Mouse (Mus musculus): Measurements from ENCODE around the gene Prkcg. TPM values are rescaled to one million over a fixed set of nuclear protein-coding genes. Genes with fewer than 3 reads are reported as not detected.

The Prkcg gene
- polyA plus RNA-seq, 1 experiment from 2014 or later: 0.57 TPM

DNA sequence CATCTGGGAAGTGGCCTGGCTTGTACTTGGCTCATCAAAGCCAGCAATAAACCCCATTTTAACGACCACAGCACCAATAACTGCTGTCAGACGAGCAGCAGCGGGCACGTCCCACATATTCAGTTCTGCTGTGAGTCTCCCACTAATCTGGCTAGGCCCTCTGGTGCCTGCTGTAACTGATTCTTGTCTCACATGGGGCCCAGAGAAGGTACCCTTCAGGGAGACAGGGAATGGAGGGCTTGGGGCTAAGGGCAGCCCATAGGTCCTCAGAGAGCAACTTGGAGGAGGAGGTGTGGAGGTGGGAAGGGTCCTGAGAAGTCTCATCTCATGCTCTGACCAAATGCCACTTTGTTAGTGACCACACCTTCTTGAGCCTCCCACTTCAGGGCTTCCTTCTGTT is 19.7 kb downstream of the Prkcg start:
- WGBS: 39% methylated on average over 4 of the region's 4 CpGs
- TF ChIP-seq CTCF (IDR thresholded peaks at IDR 0.05; ENCODE audit: low read depth): no peak
- ATAC-seq: no peak
- Histone ChIP-seq H3K4me1 (replicated peaks; ENCODE audit: control insufficient read depth, insufficient read depth, low read length) (no peaks in the 10 kb centered on the region), H3K4me2 (replicated peaks; ENCODE audit: low read depth) (no peak overlapping the region), H3K27me3 (replicated peaks; ENCODE audit: control insufficient read depth, insufficient read depth, low read length) (peaks cover 28% of the 10 kb centered on the region), H3K27ac (ENCODE audit: low read depth, low read length) (no peak overlapping the region), H3K36me3 (ENCODE audit: control insufficient read depth, insufficient read depth) (no peaks in the 10 kb centered on the region), H3K4me3 (ENCODE audit: low read depth, low read length) (no peak overlapping the region), H3K9me3 (ENCODE audit: control insufficient read depth) (no peaks in the 10 kb centered on the region), H3K9ac (ENCODE audit: low read depth, low read length) (no peak overlapping the region)

DNA sequence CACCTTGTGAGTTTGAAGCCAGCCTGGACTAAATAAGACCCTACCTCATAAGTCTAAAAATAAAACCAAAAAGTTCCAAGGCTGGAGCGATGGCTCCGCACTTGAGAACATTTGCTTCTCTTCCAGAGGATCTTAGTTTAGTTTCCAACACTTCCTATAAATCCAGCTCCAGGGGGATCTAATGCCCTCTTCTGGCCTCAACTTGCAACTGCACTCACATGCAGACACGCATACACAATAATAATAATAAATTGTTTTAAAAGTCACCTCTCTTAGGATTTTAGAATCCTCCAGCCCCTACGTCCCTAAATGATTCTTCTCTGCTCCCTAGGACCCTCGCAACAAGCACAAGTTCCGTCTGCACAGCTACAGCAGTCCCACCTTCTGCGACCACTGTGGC is 21.3 kb downstream of the Prkcg start:
- no peak for ATAC-seq
- Histone ChIP-seq H3K9ac (ENCODE audit: low read depth, low read length) (no peak overlapping the region), H3K4me1 (replicated peaks; ENCODE audit: control insufficient read depth, insufficient read depth, low read length) (no peaks in the 10 kb centered on the region), H3K27me3 (replicated peaks; ENCODE audit: control insufficient read depth, insufficient read depth, low read length) (peaks cover 13% of the 10 kb centered on the region; the same call in 1 of the 2 replicates), H3K4me3 (ENCODE audit: low read depth, low read length) (no peak overlapping the region), H3K4me2 (replicated peaks; ENCODE audit: low read depth) (no peak overlapping the region), H3K27ac (ENCODE audit: low read depth, low read length) (no peak overlapping the region), H3K9me3 (ENCODE audit: control insufficient read depth) (no peaks in the 10 kb centered on the region), H3K36me3 (ENCODE audit: control insufficient read depth, insufficient read depth) (no peaks in the 10 kb centered on the region)
- no peak for TF ChIP-seq CTCF (IDR thresholded peaks at IDR 0.05; ENCODE audit: low read depth)
- 97% methylated on average over 7 of the region's 7 CpGs for WGBS

DNA sequence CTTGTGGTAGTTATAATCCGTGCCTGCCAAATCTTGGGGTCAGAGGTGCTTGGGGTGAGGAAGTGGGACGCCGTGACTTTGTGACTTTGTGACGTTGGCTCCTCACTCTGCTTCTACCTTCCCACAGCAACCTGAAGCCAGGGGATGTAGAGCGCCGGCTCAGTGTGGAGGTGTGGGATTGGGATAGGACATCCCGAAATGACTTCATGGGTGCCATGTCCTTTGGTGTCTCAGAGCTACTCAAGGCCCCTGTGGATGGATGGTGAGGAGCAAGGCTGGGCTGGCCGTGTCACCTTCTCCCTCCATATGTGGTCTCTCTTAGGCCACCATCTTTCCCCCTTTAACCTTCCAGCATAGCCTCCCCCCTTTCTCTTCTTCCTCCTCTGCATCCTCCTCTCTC is 24.6 kb downstream of the Prkcg start:
- no peak overlapping the region for H3K9ac ChIP-seq (ENCODE audit: low read depth, low read length)
- no peak overlapping the region for H3K27ac ChIP-seq (ENCODE audit: low read depth, low read length)
- H3K4me3 ChIP-seq (ENCODE audit: low read depth, low read length): no peak overlapping the region
- H3K4me2 ChIP-seq (replicated peaks; ENCODE audit: low read depth): no peak overlapping the region
- no peak for TF ChIP-seq CTCF (IDR thresholded peaks at IDR 0.05; ENCODE audit: low read depth)
- no peaks in the 10 kb centered on the region for H3K4me1 ChIP-seq (replicated peaks; ENCODE audit: control insufficient read depth, insufficient read depth, low read length)
- WGBS: 77% methylated on average over 8 of the region's 8 CpGs
- 0 out of 2 replicates have a peak, but pooled peaks cover 3% of the 10 kb centered on the region for H3K27me3 ChIP-seq (replicated peaks; ENCODE audit: control insufficient read depth, insufficient read depth, low read length)
- H3K36me3 ChIP-seq (ENCODE audit: control insufficient read depth, insufficient read depth): no peaks in the 10 kb centered on the region
- no peak for ATAC-seq
- H3K9me3 ChIP-seq (ENCODE audit: control insufficient read depth): no peaks in the 10 kb centered on the region

DNA sequence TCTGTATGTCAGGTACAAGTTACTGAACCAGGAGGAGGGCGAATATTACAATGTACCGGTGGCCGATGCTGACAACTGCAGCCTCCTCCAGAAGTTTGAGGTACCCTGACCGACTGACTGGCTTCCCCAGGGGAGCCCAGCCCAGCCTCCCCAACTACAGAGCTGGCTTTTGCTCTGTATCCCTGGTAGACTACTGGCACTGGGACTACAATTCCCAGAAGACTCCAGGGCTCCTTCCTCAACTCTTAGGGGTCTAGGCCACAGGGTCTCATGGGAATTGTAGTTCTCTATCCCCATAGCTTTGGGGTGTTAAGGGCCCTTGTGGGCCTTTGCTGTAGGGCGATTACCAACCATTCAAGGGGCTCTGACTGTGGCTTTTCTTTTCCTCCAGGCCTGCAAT is 25.1 kb downstream of the Prkcg start:
- Histone ChIP-seq H3K9me3 (ENCODE audit: control insufficient read depth) (no peaks in the 10 kb centered on the region), H3K9ac (ENCODE audit: low read depth, low read length) (no peak overlapping the region), H3K27me3 (replicated peaks; ENCODE audit: control insufficient read depth, insufficient read depth, low read length) (no peaks in the 10 kb centered on the region), H3K27ac (ENCODE audit: low read depth, low read length) (no peak overlapping the region), H3K4me1 (replicated peaks; ENCODE audit: control insufficient read depth, insufficient read depth, low read length) (no peaks in the 10 kb centered on the region), H3K36me3 (ENCODE audit: control insufficient read depth, insufficient read depth) (no peaks in the 10 kb centered on the region), H3K4me2 (replicated peaks; ENCODE audit: low read depth) (no peak overlapping the region), H3K4me3 (ENCODE audit: low read depth, low read length) (no peak overlapping the region)
- no peak for ATAC-seq
- WGBS: 67% methylated on average over 5 of the region's 5 CpGs
- TF ChIP-seq CTCF (IDR thresholded peaks at IDR 0.05; ENCODE audit: low read depth): no peak

DNA sequence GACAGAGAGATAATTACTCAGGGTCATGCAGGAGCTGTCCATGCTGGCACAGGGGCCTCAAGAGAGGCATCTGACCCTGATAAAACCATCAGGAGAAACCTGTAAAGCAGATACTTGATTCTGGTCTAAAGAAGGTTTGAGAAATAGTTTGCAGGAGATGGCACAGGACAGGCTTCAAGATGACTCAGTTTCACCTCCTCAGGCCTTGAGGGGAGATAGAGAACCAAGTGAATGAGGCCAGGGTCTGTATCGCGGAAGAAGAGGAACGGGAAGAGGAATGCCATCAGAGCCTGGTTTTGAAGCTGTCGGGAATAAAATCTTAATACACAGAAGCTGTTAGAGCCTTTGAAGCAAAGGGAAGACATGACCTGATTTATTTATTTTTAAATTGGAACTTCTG is 28.7 kb downstream of the Prkcg start:
- TF ChIP-seq CTCF (IDR thresholded peaks at IDR 0.05; ENCODE audit: low read depth): no peak
- Histone ChIP-seq H3K9me3 (ENCODE audit: control insufficient read depth) (no peaks in the 10 kb centered on the region), H3K27me3 (replicated peaks; ENCODE audit: control insufficient read depth, insufficient read depth, low read length) (no peaks in the 10 kb centered on the region), H3K9ac (ENCODE audit: low read depth, low read length) (no peak overlapping the region), H3K27ac (ENCODE audit: low read depth, low read length) (no peak overlapping the region), H3K4me3 (ENCODE audit: low read depth, low read length) (no peak overlapping the region), H3K4me1 (replicated peaks; ENCODE audit: control insufficient read depth, insufficient read depth, low read length) (no peaks in the 10 kb centered on the region), H3K4me2 (replicated peaks; ENCODE audit: low read depth) (no peak overlapping the region), H3K36me3 (ENCODE audit: control insufficient read depth, insufficient read depth) (no peaks in the 10 kb centered on the region)
- 43% methylated on average over 4 of the region's 4 CpGs for WGBS
- no peak for ATAC-seq

DNA sequence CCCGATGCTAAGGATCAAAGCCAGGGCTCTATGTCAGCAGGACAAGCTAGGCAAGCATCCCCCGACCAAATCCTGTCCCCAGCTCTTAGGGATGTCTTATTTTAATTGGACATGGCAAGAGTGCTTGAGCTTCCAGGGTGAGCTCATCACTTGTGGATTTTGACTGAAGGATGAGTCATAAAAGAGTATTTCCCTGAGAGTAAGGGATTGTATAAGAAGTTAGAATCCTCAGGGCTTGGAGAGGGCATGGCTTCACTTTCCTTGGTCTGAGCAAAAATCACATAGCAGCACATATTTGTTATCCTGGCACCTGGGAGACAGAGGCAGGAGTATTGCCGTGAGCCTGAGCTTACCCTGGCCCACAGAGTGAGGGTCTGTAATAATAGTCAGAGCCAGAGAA is 31.9 kb downstream of the Prkcg start:
- WGBS: 67% methylated on average over 3 of the region's 3 CpGs
- no peak overlapping the region for H3K4me3 ChIP-seq (ENCODE audit: low read depth, low read length)

DNA sequence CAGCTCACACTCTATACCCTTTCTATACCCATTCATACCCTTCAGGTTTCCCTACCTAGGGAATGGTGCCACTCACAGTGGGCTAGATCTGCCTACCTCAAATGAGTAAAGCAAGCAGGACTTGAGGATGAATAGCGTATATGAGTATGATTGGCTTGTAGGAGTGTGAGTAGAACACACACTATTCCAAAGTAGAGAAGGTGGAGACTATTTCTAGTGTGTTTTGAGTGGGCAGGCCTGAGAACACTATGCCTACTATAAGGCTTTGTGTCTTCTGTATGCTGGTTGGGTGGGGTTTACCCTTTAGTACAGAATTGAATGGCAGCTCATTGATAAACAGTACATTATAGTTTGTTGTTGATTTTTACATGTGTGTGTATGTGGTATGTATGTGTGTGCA is 34.8 kb downstream of the Prkcg start:
- Histone ChIP-seq H3K27me3 (replicated peaks; ENCODE audit: control insufficient read depth, insufficient read depth, low read length) (no peaks in the 10 kb centered on the region), H3K4me2 (replicated peaks; ENCODE audit: low read depth) (no peak overlapping the region), H3K4me1 (replicated peaks; ENCODE audit: control insufficient read depth, insufficient read depth, low read length) (no peaks in the 10 kb centered on the region), H3K27ac (ENCODE audit: low read depth, low read length) (no peak overlapping the region), H3K4me3 (ENCODE audit: low read depth, low read length) (no peak overlapping the region), H3K36me3 (ENCODE audit: control insufficient read depth, insufficient read depth) (no peaks in the 10 kb centered on the region), H3K9me3 (ENCODE audit: control insufficient read depth) (no peaks in the 10 kb centered on the region), H3K9ac (ENCODE audit: low read depth, low read length) (no peak overlapping the region)
- WGBS: 95% methylated on average over 1 of the region's 1 CpGs
- ATAC-seq: no peak
- TF ChIP-seq CTCF (IDR thresholded peaks at IDR 0.05; ENCODE audit: low read depth): no peak

More for the DNA sequence above, 31.9 kb downstream of the Prkcg start:
- Histone ChIP-seq H3K36me3 (ENCODE audit: control insufficient read depth, insufficient read depth) (no peaks in the 10 kb centered on the region), H3K27me3 (replicated peaks; ENCODE audit: control insufficient read depth, insufficient read depth, low read length) (no peaks in the 10 kb centered on the region), H3K9me3 (ENCODE audit: control insufficient read depth) (no peaks in the 10 kb centered on the region), H3K27ac (ENCODE audit: low read depth, low read length) (no peak overlapping the region), H3K4me1 (replicated peaks; ENCODE audit: control insufficient read depth, insufficient read depth, low read length) (no peaks in the 10 kb centered on the region), H3K4me2 (replicated peaks; ENCODE audit: low read depth) (no peak overlapping the region), H3K9ac (ENCODE audit: low read depth, low read length) (no peak overlapping the region)
- ATAC-seq: no peak
- TF ChIP-seq CTCF (IDR thresholded peaks at IDR 0.05; ENCODE audit: low read depth): no peak

Measured in intestine, postnatal 0 days (tissue).